In the genomic region with DNA sequence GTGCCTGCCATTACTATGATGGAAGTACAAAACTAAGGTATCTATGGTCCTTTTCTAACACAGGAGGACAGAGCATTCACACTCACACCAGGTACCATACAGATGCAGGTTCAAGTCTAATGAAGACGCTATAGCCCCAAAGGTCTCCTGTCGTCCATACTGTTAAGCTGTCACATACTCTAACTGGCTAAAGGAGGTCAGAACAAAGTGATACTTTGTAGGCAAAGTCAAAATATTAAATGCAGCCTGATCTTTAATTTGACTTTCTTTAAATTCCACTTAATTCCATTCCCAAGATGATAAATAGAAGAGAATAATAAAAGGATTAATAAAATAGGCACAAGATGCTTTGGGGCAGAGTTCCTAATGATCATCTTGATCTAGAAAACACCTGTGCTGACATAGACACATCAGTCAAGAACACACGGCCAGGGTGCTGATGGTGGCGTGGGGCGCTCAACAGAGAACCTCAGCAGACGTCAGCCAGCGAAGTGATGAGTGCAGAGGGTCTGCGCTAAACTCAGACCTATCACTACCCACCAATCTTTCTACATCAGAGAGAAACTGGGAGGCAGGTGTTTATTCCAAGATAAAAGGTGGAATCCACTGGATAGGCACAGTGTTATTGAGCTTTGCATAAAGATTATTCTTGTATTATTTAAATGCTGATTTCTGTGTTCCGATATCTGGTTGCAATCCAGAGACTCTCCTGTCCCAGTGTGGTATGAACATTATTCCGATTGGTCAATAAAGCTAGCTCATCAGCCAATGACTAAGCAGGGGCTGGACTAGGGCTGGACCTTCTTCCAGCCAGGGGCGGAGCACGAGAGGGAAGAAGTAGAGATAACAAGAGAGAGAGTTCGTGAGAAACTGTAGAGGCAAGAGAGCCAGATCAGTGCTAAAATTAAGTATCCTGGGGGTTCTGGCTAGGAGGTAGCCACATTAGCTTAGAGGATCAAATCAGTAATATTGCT, we compare ENCODE assay signal across 10 mouse cellular contexts. TPM values are rescaled to one million over a fixed set of nuclear protein-coding genes. Genes with fewer than 3 reads are reported as not detected.
DNase-seq lines count a peak whose midpoint lies in the region; ATAC-seq lines count a peak whose summit lies in the region.
"Had no signal": no experiment of that assay in that cellular context is flagged by ENCODE, and none has a peak within 500 bp of the region (broad histone marks: within the 10 kb centered on the region; RNA-seq: fewer than 3 reads in every experiment).

No protein-coding gene starts in this region.

- 44% methylated on average over 13 of the region's 13 CpGs for WGBS in forebrain, embryonic 10.5 days
- WGBS in forebrain, embryonic 14.5 days = 59% methylated on average over 13 of the region's 13 CpGs
- 41% methylated on average over 13 of the region's 13 CpGs for WGBS in liver, embryonic 11.5 days

- no peaks in the 10 kb centered on the region for H3K4me1 ChIP-seq in forebrain, embryonic 10.5 days
- H3K4me1 ChIP-seq in forebrain, embryonic 14.5 days (ENCODE audit: control insufficient read depth, insufficient read depth, low read length) = no peaks in the 10 kb centered on the region
- no peaks in the 10 kb centered on the region; the same call in 1 of the 2 replicates for H3K4me1 ChIP-seq in liver, embryonic 11.5 days (replicated peaks; ENCODE audit: control insufficient read depth, insufficient read depth, low read length)

- no peak overlapping the region for H3K9ac ChIP-seq in forebrain, embryonic 14.5 days (ENCODE audit: low read length)
- no peak overlapping the region for H3K9ac ChIP-seq in liver, embryonic 11.5 days (ENCODE audit: low read depth, low read length)

- no peaks in the 10 kb centered on the region for H3K9me3 ChIP-seq in forebrain, embryonic 10.5 days
- H3K9me3 ChIP-seq in forebrain, embryonic 14.5 days (replicated peaks; ENCODE audit: control insufficient read depth, low read length) = no peaks in the 10 kb centered on the region
- H3K9me3 ChIP-seq in liver, embryonic 11.5 days (ENCODE audit: control insufficient read depth, low read length) = no peaks in the 10 kb centered on the region

- no peak overlapping the region for H3K4me2 ChIP-seq in forebrain, embryonic 14.5 days (ENCODE audit: low read length)
- peak overlapping the region; percentile 58 for H3K4me2 ChIP-seq in liver, embryonic 11.5 days

- no peak for ATAC-seq in forebrain, embryonic 14.5 days
- peak; percentile 95 for ATAC-seq in liver, embryonic 11.5 days (replicated peaks; ENCODE audit: low FRiP score)

- no peaks in the 10 kb centered on the region for H3K27me3 ChIP-seq in forebrain, embryonic 10.5 days (ENCODE audit: poor library complexity, severe bottlenecking)
- no peaks in the 10 kb centered on the region for H3K27me3 ChIP-seq in forebrain, embryonic 14.5 days (replicated peaks; ENCODE audit: control insufficient read depth, insufficient read depth, low read length)
- H3K27me3 ChIP-seq in liver, embryonic 11.5 days (replicated peaks; ENCODE audit: control insufficient read depth, insufficient read depth, low read length) = no peaks in the 10 kb centered on the region

- H3K27ac ChIP-seq in forebrain, embryonic 10.5 days = no peak overlapping the region
- H3K27ac ChIP-seq in forebrain, embryonic 14.5 days (ENCODE audit: low read depth, low read length) = no peak overlapping the region
- H3K27ac ChIP-seq in liver, embryonic 11.5 days (ENCODE audit: low read depth, low read length) = no peak overlapping the region

- DNase-seq in forebrain, embryonic 10.5 days (ENCODE audit: extremely low spot score, low spot score) = no peak
- DNase-seq in forebrain, embryonic 14.5 days (ENCODE audit: low spot score) = no peak
- peak; percentile 46 for DNase-seq in spleen, adult 12 weeks (ENCODE audit: low spot score)
- DNase-seq in spleen, postnatal 14 days (ENCODE audit: low spot score in 2 of 2) = no peak
- no peak for DNase-seq in liver, embryonic 11.5 days (ENCODE audit: low spot score)
- peak; percentile 41 for DNase-seq in yolk sac, embryonic 10.5 days (ENCODE audit: low spot score)
- no peak for DNase-seq in thymus, postnatal 25 days
- no peak for DNase-seq in layer of hippocampus, adult 9-10 months (ENCODE audit: low spot score)
- DNase-seq: left cerebral cortex, postnatal 4 days; right cerebral cortex, postnatal 25 days had no signal

- H3K4me3 ChIP-seq in forebrain, embryonic 10.5 days = peak overlapping the region; percentile 6; the same call in 1 of the 2 replicates
- no peak overlapping the region for H3K4me3 ChIP-seq in forebrain, embryonic 14.5 days (ENCODE audit: low read depth, low read length)
- peak overlapping the region; percentile 16; the same call in 1 of the 2 replicates for H3K4me3 ChIP-seq in liver, embryonic 11.5 days (ENCODE audit: low read depth, low read length)

- H3K36me3 ChIP-seq in forebrain, embryonic 10.5 days (replicated peaks) = peaks cover 36% of the 10 kb centered on the region
- peaks cover 25% of the 10 kb centered on the region; the same call in 1 of the 2 replicates for H3K36me3 ChIP-seq in forebrain, embryonic 14.5 days (ENCODE audit: control insufficient read depth, insufficient read depth, low read length)
- peaks cover 3% of the 10 kb centered on the region; the same call in 1 of the 2 replicates for H3K36me3 ChIP-seq in liver, embryonic 11.5 days (ENCODE audit: control insufficient read depth, insufficient read depth, low read length)

RNA-seq across cellular contexts. Expression of a gene that starts 50.0 kb away (rescaled TPM):
- polyA plus RNA-seq in forebrain, embryonic 10.5 days (2016; fragmentation: Nextera tagmentation; extraction: Ambion mirVana) = 28.4 and 32.2 TPM in 2 replicates
- 18.8 and 21.5 TPM in 2 replicates for polyA plus RNA-seq in forebrain, embryonic 14.5 days (2014; fragmentation: Nextera tagmentation; extraction: Ambion mirVana)
- 53.7 and 54.7 TPM in 2 replicates for polyA plus RNA-seq in liver, embryonic 11.5 days (2014; fragmentation: Nextera tagmentation; extraction: Ambion mirVana)

Comparison
In these comparisons a context has a peak if more than half of its experiments do, and no peak if none do; other contexts are left out.
1. DNase-seq: peak in spleen, adult 12 weeks (single experiment) and yolk sac, embryonic 10.5 days (single experiment); none in forebrain, embryonic 10.5 days (single experiment), forebrain, embryonic 14.5 days (single experiment), spleen, postnatal 14 days (0 of 2), liver, embryonic 11.5 days (single experiment), thymus, postnatal 25 days (single experiment) and layer of hippocampus, adult 9-10 months (single experiment).